Mouse (Mus musculus) ES-Bruce4 (cell line): ENCODE data around the gene 6030452D12Rik.

Experiments
- CTCF ChIP-seq: IDR thresholded peaks from one replicate; pipeline ENCODE4 v1.8.1; 2011; ENCODE audit warnings: low read depth, low read length
- POLR2A ChIP-seq: IDR thresholded peaks from one replicate; pipeline ENCODE4 v1.8.1; 2011; ENCODE audit warnings: low read length; ENCODE audit not compliant: insufficient read depth

GRCm38 (mm10) chr8:106452701-106453481 is 47.4 kb upstream of the 6030452D12Rik start:
- no peak for TF ChIP-seq POLR2A
- no peak for TF ChIP-seq CTCF
